Mouse (Mus musculus): Measurements from ENCODE around the gene Tpcn1.
A peak's percentile ranks its signal among the peaks of the same experiment; 100 is the strongest.

Tpcn1 gene

DNA sequence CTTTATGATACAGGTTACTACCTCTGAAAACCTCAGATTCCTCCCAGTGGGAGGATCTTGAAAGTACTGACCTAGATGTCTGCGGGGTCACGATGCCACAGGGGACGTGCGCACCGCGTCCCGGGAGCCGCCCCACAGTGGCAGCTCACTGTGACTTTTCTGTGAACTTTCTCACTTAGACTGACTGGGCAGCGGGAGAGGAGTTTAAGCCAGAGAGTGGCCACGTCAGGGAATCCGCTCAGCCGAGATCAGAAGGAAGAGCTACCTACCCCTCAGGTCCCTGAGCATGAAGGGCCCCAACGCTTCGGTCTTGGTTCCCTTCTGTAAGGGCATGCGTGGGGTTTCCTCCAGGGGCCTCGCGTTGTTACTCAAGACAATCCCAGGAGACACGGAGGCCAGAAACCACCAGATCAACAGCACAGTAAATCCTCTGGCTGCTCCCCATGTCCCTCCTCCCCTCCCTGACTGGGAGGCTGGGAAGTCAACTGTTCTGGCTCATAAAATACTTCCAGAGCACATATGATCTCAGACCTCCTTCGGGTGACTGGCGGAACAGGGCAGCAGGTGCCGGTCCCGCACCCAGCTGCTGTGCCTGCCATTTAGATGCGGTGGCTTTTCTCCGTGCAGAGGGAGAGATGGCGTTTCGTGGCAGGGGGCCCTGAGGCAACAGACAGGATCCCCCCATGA is 9.1 kb downstream of the Tpcn1 start:
- DNase-seq (ENCODE audit: low spot score in 2 of 2) = peak; percentile 69 to 77

DNA sequence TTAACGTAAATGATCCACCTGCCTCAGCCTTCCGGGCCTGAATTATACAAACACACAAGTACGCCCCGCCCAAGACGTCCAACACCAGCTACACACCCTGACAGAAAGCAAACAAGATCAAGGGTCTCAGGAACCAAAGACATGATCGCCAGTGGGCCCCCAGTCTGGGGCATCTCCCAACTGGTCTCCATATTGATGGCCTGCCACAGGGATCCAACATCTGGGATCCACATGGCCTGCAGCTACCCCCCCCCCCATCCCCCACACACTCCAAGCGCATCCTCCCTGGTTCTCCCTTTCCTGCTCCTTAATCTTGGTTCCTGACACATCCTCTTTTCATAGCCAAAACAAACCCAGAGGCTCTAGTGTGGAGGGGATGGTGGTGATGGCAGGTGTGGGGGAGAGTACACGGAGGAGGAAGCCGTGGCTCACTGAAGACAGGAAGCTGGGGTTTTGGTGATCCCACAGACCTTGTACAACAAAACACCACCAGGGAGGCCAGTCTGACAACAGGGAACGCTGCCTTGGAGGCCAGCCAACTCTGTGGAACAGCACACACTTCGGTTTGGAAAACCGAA is 9.9 kb downstream of the Tpcn1 start:
- peak; percentile 61 to 78 for DNase-seq (ENCODE audit: low spot score in 2 of 2)

DNA sequence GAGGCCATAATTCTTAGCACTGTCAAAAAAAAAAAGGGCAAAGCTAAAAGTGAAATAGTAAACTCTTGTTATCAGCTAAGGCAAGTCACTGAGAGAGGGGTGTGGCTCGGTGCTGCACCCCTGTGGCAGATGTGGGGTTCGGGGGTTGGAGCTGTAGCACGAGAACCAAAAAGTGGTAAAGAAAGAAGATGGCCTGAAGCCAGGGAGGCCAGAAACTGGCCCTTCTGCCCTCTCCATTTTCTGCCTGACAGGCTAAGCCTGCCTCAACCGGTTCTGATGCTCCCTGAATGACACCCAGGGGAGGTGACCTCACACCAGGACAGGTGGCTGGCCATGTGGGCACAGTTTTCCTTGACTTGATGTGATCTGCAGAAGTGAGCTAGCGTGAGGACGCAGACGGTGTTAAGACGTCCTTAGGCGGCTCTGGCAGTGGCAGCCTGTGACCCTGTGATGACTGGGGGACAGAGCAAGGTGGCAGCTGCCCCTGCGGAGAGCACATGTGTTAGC is 10.5 kb downstream of the Tpcn1 start:
- DNase-seq (ENCODE audit: low spot score in 2 of 2) = no peak

DNA sequence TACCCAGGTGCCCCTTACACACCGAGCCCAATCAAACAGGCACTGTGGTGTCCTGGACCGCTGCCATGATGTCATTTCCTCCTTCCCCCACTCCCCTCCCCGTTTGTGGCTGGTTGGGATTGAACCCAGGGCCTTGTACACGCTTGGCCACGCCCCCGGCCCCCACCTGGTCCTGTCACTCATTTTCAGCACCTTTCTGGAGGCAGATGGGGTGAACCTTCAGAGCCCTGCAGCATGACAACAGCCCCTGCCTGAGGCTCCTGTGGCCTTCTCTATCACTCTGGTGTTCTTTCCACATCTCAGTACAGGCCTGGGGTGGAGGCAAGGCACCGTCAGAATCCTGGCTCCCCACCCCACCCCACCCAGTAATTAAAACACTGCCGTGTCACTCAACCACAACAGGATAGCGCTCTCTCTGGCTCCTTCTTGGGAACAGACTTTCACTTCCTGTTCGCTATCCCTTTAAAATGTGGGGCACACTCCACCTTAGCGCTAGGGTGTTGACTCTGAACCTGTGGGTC is 11.6 kb downstream of the Tpcn1 start:
- no peak for DNase-seq (ENCODE audit: low spot score in 2 of 2)

DNA sequence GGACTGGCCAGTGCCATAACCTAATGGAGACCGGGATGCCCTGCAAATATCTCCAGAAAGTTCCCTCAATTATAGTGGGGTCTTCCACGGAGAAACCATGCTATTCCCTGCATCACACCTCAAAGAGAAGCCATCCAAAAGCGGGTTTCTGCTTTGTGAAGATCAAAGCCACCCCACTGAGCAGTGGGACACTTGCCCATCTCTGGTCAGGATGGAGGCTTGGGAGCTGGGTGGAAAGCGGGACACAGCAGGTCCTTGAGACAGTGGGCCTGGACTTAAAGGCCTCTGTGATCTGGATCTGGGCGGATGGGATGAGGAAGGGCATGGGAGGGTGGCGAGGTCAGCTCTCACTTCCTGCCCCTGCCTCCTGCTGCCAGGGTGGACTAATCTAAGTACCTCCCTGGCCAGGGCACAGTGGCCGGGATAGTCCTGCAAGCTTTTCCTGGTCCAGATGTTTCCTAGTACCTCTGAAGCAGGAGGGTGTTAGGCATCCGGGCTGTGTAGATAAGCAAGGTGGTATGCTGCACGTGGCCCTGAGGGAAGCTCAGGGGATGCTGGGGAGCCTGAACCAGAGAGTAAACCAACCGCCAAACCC is 13.9 kb downstream of the Tpcn1 start:
- no peak for DNase-seq (ENCODE audit: low spot score in 2 of 2)

DNA sequence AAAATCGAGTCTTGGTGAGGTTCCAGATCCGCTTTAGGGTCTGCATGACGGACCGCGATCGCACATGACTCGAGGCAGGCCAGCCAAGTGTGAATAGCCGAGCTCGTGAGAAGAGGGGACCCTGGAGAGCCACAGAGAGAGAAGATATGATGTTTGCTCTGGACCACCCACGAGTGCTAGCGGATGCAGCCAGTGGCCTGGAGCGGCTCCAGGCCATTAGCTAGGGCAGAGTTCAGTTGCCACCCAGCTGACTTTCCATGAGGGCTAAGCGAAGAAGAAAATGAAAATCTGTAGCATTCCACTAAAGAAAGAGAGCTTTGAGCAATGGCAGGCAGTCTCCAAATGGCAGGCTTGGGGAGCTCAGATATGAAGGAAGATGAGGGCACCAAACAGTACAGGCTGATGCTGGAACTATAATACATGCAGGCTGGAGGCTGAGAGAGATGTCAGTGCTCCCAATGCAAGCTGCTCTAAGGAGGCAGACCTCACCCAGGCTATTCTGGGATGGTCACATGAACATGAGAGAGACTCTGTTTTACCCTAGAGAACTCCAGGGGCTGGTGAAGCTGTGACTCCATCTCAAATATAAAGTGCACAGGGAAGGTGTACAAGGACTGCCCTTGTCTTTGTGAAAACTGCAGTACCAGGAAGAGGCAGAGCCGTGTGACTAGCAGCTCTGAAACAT is 17.3 kb downstream of the Tpcn1 start:
- no peak for DNase-seq (ENCODE audit: low spot score in 2 of 2)

DNA sequence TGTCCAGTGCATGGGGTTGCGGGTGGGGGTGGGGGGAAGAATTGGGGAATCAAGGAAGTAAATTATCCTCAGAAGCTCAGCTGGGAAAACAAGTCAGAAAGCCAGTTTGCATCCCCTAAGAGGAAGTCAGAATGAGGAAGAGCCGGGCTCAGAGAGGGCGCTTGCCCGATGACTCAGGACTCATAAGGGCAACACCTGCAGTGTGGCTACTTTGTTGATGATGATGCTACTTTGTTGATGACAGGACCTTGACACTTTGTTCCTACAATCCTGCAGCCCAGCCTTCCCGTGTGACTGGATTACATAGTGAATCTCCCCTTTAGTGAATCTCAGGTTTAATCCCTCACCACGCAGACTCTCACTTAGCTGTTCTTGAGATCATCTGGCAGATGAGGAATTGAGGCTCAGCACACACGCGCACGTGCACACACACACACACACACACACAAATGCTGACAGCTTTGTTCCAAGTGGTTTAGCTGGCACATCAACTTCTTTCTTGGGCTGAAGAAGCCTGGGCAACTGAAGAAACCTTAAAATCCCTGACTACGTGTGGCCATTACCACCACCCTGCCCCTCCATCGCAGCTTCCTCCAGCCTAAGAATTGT is 18.1 kb downstream of the Tpcn1 start:
- DNase-seq (ENCODE audit: low spot score in 2 of 2) = no peak

DNA sequence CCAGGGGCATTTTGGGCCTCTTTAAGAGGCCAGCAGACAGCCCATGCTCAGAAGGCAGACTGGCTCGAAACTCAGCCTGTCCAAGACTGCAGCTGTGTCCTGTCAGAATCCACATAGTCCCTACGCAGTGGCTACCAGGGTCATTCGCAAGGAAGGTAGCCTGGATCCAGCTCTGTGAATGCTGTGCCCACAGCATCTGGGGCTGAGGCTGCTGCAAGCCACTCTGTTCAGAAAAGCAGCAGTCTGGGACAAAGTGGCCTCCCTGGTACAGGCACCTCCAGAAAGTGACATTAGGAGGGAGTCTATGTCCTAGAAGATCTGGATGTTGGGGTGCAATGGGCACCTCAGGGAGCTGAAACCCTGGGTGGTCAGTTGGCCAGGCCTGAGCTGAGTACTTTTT is 18.7 kb downstream of the Tpcn1 start:
- DNase-seq (ENCODE audit: low spot score in 2 of 2) = no peak

DNA sequence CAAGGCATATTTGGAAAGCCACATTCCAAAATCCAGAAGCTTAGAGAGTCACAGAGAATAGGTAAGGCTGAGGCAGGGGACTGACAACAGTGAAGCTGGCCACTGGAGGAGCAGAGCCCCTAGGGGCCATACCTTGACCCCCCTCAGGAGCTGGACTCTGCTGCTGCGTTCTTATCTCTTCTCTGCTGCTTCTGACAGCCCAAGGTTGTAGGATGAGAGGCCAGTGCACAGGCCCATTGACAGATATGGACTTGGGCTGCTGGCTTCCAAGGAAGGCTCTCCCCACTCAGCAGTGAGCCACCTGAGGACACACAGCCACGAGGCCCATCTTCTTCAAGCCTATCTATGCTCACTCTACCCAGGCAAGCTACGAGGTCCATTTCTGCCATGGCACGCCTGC is 19.5 kb downstream of the Tpcn1 start:
- DNase-seq (ENCODE audit: low spot score in 2 of 2) = no peak

DNA sequence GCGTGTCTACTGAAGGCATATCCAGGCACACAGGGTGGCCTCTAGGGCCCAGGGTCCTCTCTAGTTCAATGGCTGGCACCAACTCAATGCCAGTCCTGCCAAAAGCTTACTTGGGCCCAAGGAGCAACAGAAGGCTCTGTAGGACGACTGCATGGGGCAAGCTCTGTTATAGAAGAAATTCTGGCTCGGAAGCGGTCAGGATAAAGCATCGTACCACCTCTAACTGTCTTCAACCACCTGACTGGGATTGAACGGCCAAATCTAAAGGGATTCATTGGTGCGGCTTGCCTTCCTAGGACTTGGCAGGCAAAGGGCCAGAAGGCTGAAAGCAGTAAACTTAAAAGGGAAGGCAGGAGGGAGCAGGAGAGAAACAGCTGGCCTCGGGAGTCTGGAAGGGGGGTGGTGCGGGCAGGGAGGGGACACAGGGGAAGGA is 20.1 kb downstream of the Tpcn1 start:
- DNase-seq (ENCODE audit: low spot score in 2 of 2) = no peak

DNA sequence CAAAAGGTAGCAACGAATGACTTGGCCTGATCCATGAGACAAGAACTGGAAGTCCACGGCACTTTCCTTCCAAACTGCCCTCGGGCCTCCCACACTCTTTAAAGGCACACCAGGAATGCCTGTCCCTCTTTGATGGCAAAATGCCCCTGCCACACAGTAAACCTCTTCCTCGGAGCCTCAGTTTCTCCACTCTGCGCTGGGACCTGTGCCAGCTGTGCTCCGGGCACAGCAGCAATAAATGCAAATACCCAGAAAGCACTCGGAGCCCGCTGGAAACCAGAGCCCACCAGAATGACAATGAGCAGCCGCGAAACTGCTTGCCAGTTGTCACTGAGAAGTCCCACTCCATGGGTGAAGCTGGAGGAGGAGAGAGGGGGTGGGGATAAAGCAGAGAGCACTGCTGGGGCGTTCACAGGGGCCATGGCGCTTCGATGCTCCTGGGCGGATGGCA is 20.7 kb downstream of the Tpcn1 start:
- DNase-seq (ENCODE audit: low spot score in 2 of 2) = no peak

DNA sequence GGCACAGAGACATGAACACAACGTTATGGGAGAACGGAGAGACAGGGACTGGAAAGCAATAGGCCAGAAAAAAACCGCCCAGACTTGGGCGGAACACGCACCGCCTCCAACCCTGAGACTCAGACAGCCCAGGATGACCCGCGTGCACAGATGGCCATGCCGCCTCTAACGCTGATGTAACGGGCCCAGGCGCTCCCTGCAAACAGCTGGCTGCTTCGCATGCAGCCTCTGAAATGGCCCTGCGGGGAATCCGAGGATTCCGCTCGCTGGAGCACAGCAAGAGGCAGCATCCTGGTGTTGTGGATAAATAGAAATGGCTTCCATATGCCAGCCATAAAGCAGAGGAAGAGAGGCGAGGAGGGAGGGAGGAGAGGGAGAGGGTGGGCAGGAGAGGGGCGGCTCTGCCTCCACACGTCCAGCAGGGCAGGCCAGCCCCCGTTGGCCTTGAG is 21.2 kb downstream of the Tpcn1 start:
- peak in 1 of 2 experiments; percentile 75 for DNase-seq (ENCODE audit: low spot score in 2 of 2)

DNA sequence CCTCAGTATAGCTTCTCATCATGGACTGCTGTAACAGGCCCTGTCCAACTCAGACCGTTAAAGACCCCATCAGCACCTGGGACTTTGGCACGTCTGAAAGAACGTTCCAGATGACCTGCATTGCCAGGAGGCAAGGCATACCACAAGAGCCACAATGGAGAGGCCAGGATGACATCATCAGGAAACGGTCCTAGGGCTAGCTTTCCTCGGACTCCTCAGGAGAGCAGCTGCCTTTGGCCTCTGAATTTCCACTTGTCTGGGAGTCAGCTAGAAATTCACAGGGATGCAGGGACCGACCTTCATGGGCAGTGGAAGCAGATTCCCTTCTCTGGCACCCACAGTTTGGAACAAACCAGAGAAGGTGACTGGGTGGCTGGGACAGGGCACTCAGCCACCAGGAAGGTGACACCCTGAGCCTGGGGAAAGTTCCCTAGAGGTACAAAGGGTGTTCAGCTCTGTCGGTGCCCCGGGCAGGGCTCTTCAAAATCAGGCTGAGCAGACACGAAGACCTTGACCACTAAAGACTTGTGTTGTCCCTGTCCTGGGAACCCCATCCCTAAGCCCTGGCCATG is 21.7 kb downstream of the Tpcn1 start:
- no peak for DNase-seq (ENCODE audit: low spot score in 2 of 2)

DNA sequence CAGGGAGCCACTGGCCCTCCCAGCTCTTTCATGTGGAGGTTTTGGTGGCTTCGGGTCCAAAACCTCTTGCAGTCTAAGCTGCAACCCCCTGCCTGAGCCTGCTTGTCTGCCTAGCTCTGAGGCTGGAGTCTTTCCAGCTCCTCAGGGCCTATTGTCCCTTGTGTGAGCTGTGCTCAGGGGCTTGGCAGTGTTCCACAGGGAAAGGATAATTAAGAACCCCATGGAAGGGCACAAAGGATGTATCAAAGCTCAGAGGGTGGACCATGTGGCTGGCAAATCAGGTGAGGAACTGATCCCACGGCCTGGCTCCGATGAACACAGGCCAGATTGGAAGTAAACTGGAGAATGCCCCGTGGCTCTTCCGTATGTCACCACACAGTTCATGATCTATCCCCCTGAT is 22.4 kb downstream of the Tpcn1 start:
- no peak for DNase-seq (ENCODE audit: low spot score in 2 of 2)

DNA sequence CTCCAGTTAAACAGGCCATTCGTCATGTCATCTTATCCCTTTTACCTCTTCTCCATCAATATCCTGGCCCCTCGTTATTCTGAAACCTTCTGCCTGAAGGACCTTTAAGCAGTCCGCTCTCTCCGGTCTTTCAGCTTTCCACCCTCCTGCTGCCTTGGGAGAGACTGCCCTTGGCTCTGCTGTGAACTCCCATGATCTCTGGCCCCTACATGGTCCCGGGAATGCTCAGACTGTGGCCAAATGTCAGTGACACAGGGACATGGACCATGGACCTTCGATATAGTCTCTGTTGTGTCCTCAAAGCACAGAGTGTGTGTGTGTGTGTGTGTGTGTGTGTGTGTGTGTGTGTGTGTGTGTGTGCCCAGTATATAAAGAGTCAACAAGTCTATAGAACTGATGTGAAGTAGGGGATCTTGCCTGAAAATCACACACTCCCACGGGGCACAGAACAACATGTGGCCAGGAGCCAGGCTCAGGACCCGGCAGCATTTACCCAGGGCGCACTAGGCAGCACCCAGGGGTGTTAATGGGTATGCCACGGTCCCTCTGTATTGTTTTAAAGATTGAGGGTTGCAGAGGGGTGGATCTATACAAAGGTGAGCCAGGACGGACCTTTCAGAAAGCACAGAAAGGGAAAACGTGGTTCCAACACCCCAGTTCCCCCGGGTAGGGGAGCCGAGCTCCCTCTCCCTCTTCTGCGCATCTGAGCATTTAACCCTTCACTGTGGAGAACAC is 23.1 kb downstream of the Tpcn1 start:
- DNase-seq (ENCODE audit: low spot score in 2 of 2) = no peak

DNA sequence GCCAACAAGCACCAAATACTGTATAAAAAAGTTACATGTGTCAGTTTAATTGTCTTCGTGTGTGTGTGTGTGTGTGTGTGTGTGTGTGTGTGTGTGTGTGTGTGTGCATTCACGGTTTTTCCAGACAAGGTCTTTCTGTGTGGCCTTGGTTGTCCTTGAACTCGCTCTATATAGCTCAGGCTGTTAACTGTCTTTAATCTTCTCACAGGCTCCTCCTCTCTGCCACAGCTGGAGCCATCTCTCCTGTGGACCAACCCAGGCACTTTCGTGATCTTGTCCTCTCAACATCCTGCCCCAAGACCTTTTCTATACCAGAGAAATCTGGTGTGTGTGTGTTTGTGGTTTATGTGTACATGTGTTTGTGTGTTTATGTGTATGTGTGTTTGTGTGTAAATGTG is 24.6 kb downstream of the Tpcn1 start:
- DNase-seq (ENCODE audit: low spot score in 2 of 2) = no peak

DNA sequence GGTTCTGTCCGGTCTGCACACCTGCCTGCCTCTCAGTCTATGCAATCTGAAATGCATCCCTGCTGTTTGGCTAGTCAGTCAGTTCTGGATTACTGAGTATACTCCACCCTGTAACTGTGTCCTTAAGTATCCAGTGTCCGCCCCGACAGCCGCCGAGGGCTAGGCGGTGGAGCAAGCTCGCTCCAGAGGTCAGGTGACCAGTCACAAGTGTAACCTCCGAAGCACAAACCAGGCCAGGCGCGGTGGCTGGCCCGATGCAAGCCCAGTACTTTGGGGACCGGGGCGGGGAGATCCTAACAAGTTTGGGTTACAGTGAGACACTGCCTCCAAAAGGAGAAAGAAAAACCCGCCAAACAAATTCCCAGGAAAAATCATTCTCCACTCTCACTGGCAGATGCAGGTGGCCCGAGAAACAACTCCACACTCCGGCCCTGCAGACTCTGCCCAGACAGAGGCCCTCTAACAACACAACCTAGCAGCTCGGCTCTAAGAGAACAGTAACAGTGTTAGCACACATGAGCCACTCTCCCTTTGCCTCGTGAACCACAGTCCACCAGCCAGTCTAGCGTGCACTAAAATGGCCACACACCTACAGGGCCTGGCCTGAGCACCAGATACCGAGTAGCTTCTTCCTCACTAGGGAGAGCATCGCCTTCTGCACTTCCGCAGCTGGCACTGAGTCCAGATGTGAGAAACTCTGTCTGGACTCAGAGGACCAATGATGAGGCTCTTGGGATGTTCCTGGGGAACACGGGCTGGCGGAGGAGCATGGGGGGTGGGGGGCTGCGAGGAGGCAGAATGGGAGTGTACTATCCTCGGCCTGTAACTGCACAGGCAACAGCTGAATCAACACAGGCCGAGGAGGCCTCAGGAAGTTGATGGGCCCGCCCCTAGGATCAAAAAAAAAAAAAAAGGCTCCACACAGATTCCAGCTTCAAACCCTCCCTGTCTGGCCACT is 25.2 kb downstream of the Tpcn1 start:
- peak in 1 of 2 experiments; percentile 75 for DNase-seq (ENCODE audit: low spot score in 2 of 2)

DNA sequence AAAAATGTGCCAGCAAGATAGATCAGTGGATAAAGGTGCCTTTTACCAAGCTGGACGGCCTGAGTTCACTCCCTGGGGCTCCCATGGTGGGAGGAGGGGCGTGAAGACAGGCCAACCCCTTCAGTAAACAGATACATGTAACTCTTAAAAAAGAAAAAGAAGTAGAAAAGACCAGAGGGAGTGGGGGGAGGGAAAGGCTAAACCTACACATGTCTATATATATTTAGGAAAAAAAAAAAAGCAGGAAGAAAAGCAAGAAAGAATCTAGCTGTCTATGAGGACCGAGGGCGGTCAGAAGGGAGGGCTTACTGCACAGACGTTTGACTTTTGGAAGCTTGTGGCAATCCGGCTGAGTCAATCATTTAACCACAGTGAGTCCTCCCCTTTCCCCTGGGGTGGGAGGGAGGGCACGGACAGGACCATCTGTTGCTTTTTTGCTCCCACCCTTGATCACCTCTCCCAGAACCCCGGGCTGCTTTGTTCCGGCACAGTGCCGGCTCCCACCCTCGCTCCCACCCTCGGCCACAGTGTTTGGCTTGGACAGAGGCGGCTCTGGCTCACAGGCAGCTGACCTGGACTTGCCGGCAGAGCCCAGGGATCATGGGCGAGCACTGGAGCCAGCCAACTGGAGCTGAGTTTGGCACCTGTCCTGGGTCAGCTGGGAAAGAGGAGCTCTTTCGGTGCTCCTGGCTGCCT is 27.7 kb downstream of the Tpcn1 start:
- DNase-seq (ENCODE audit: low spot score in 2 of 2) = peak in 1 of 2 experiments; percentile 72

DNA sequence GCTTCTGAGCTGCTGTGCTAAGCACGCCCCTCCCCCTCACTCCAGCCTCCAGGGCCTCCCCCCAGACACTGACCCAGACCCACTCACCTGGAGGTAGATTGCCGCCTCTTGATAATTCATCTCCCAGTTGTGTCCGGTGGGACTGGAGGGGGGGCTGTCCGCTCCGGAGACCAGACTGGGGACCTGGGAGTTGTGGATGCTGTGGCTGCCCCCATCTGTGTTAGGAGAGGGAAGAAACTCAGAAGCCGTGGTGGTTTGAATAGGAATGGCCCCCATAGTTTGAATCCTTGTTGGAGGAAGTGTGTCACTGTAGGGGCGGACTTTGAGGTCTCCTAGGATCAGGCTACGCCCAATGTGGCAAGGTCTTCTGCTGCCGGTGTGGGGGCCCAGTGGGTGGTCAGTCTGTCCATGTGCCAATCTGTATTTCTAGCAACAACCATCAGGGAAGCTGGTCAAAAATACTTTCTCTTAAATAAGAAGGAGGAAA is 28.3 kb downstream of the Tpcn1 start:
- no peak for DNase-seq (ENCODE audit: low spot score in 2 of 2)

Data from urinary bladder, postnatal 4 days (tissue).